Mouse (Mus musculus): ENCODE data around the gene Sorbs1.

DNA sequence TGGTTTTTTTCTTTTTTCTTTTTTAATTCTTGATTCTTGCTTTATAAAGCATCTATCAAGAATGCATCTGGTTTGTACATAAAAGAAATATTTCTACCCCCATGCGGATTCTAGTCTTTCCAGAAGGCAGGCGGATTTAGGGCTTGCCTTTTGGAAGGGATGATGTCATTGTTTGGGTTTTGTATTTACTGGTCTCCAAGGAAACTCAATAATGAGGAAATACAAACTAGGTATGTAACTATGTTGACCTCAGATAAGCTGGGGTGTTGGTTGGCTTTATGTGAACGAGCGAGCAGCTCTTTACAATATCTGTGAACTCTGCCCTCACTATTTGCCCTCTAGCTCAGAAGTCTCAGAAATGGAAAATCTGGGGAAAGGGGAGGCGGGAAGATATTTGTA, 266.3 kb downstream of the Sorbs1 start:
- TF ChIP-seq CTCF (IDR thresholded peaks at IDR 0.05; ENCODE audit: low read depth, low read length) (no peak), POLR2A (IDR thresholded peaks at IDR 0.05; ENCODE audit: borderline replicate concordance, low read depth, low read length) (no peak)

Data from bone marrow macrophage, adult 2 months (primary cell).